Mouse (Mus musculus) effector memory CD4-positive, alpha-beta T cell, adult 7 months (primary cell): ENCODE measurements around the gene Kir3dl2. TPM values are rescaled to one million over a fixed set of nuclear protein-coding genes. Genes with fewer than 3 reads are reported as not detected.

Experiments used
- polyA plus RNA-seq: library from polyadenylated mRNA; unstranded; fragments of 100-300 nt; shearing (Covaris generic); gene quantifications from one replicate; pipeline ENCODE4 v1.2.1, GENCODE M21; 2017

Gene Kir3dl2
- not detected for polyA plus RNA-seq

GRCm38 (mm10) chrX:136543956-136544355 is at the start of gene Kir3dl2:
TSS of gene Kir3dl2 (minus strand) at chrX:136544056.

GRCm38 (mm10) chrX:136590199-136590896 is 46.5 kb upstream of the Kir3dl2 start, which contains the start of gene Tceal3:
TSS of gene Tceal3 (plus strand) at chrX:136590842.

GRCm38 (mm10) chrX:136517699-136518098 is 26.2 kb downstream of the Kir3dl2 start, which contains the start of gene Kir3dl1:
TSS of gene Kir3dl1 (plus strand) at chrX:136517999.

Other genes with a start within 250 kb of the Kir3dl2 start
- gene Kir3dl1, start 26.1 kb downstream of the Kir3dl2 start, polyA plus RNA-seq: not detected
- 0.46 TPM for gene Tceal3, start 46.8 kb upstream of the Kir3dl2 start, polyA plus RNA-seq
- gene Tceal1, start 163.9 kb upstream of the Kir3dl2 start, polyA plus RNA-seq: 0.27 TPM
- 161 TPM for gene Morf4l2, start 199.6 kb upstream of the Kir3dl2 start, polyA plus RNA-seq
- gene Glra4, start 236.1 kb upstream of the Kir3dl2 start, polyA plus RNA-seq: not detected